Mouse (Mus musculus) heart, postnatal 0 days (tissue): ENCODE data around the gene Vps13c. TPM values are rescaled to one million over a fixed set of nuclear protein-coding genes. Genes with fewer than 3 reads are reported as not detected.

Experiments used
- ATAC-seq: fragments of 200-750 bp; cut with Nextera tagmentation; 2 replicates; pipeline ENCODE4 v1.8.0; 2017; ENCODE audit warnings: low read depth, moderate number of reproducible peaks, moderate library complexity; ENCODE audit not compliant: insufficient read depth
- DNase-seq: peaks from one replicate; pipeline ENCODE4 v3.0.0-alpha.2; 2016; ENCODE audit warnings: low spot score
- H3K27ac ChIP-seq: fragments of 300-500 bp; sonication (generic); 2 replicates; pipeline ENCODE4 v1.5.1; 2014; ENCODE audit warnings: low read depth, mild to moderate bottlenecking
- H3K27me3 ChIP-seq: fragments of 300-500 bp; sonication (generic); 2 replicates; pipeline ENCODE4 v1.6.1; 2014; ENCODE audit warnings: low read length, mixed read lengths; ENCODE audit not compliant: control insufficient read depth, insufficient read depth
- H3K36me3 ChIP-seq: fragments of 300-500 bp; sonication (generic); replicated peaks from 2 replicates; pipeline ENCODE4 v1.6.1; 2014; ENCODE audit warnings: low read length, mixed read lengths; ENCODE audit not compliant: control insufficient read depth, insufficient read depth
- H3K4me1 ChIP-seq: fragments of 300-500 bp; sonication (generic); 2 replicates; pipeline ENCODE4 v1.6.1; 2014; ENCODE audit warnings: antibody characterized with exemption; ENCODE audit not compliant: control insufficient read depth, insufficient read depth
- H3K4me2 ChIP-seq: fragments of 300-500 bp; sonication (generic); 2 replicates; pipeline ENCODE4 v1.6.1; 2014; ENCODE audit warnings: low read depth, mild to moderate bottlenecking, low read length, moderate library complexity
- H3K4me3 ChIP-seq: fragments of 300-500 bp; sonication (generic); 2 replicates; pipeline ENCODE4 v1.5.1; 2014; ENCODE audit warnings: low read depth, low read length
- H3K9ac ChIP-seq: fragments of 300-500 bp; sonication (generic); replicated peaks from 2 replicates; pipeline ENCODE4 v1.6.1; 2014; ENCODE audit warnings: low read depth, low read length, mixed read lengths
- H3K9me3 ChIP-seq: fragments of 300-500 bp; sonication (generic); replicated peaks from 2 replicates; pipeline ENCODE4 v1.6.1; 2016; ENCODE audit warnings: low read length; ENCODE audit not compliant: control insufficient read depth
- CTCF ChIP-seq: IDR thresholded peaks from 2 replicates; pipeline ENCODE4 v1.5.1; 2016; ENCODE audit warnings: antibody characterized with exemption, control low read depth, low read depth
- EP300 ChIP-seq: IDR thresholded peaks from 2 replicates; pipeline ENCODE4 v1.6.1; 2016; ENCODE audit warnings: antibody characterized with exemption, low read depth
- WGBS: fragments of 180-500 bp; shearing (Covaris S2); extraction: QIAGEN DNeasy Blood & Tissue Kit; methylation state at CpG from one replicate; pipeline ENCODE4 v1.1.7; 2014; 5-methylcytosine and 5-hydroxymethylcytosine counted together
- polyA plus RNA-seq: library from polyadenylated mRNA; unstranded; fragments of >200 nt; fragmentation: Nextera tagmentation; extraction: Ambion mirVana; gene quantifications from 2 replicates; pipeline ENCODE4 v1.2.1, GENCODE M21; 2015
- total RNA-seq: library from RNA; depleted of rRNA; stranded (reverse); fragments of >200 nt; gene quantifications from 2 replicates; pipeline ENCODE4 v1.2.3, GENCODE M21; 2014; ENCODE audit warnings: low replicate concordance

The Vps13c gene
- total and polyA plus RNA-seq, 2 experiments from 2014 or later: 3.9 to 26.0 TPM

- H3K27ac ChIP-seq: no peak overlapping the region
- TF ChIP-seq EP300 (no peak), CTCF (no peak)
- H3K4me1 ChIP-seq: peaks cover 30% of the 10 kb centered on the region
- no peak overlapping the region for H3K4me3 ChIP-seq
- no peaks in the 10 kb centered on the region for H3K27me3 ChIP-seq
- no peaks in the 10 kb centered on the region for H3K9me3 ChIP-seq
- DNase-seq (no peak), ATAC-seq (no peak)
- WGBS: 76% methylated on average over 4 of the region's 4 CpGs
- H3K9ac ChIP-seq: no peak overlapping the region
- H3K36me3 ChIP-seq: no peaks in the 10 kb centered on the region
- H3K4me2 ChIP-seq: no peak overlapping the region
These were observed 27.0 kb upstream of the Vps13c start for GRCm38 (mm10) chr9:67813171-67813570.

GRCm38 (mm10) chr9:67813665-67814337, 26.4 kb upstream of the Vps13c start:
- no peaks in the 10 kb centered on the region for H3K27me3 ChIP-seq
- ATAC-seq (peak; percentile 78), DNase-seq (peak; percentile 91)
- no peak for TF ChIP-seq CTCF
- no peak for TF ChIP-seq EP300
- no peaks in the 10 kb centered on the region for H3K36me3 ChIP-seq
- H3K27ac ChIP-seq: peak overlapping the region; percentile 88
- H3K4me2 ChIP-seq: peak overlapping the region; percentile 38
- H3K4me1 ChIP-seq: peaks cover 35% of the 10 kb centered on the region
- no peaks in the 10 kb centered on the region for H3K9me3 ChIP-seq
- H3K4me3 ChIP-seq: no peak overlapping the region
- H3K9ac ChIP-seq: no peak overlapping the region
- 4% methylated on average over 8 of the region's 8 CpGs for WGBS

GRCm38 (mm10) chr9:67816172-67816928, 23.8 kb upstream of the Vps13c start:
- Histone ChIP-seq H3K27ac (no peak overlapping the region), H3K4me1 (peaks cover 32% of the 10 kb centered on the region), H3K4me3 (no peak overlapping the region), H3K4me2 (no peak overlapping the region), H3K9me3 (0 out of 2 replicates have a peak, but pooled peaks cover 4% of the 10 kb centered on the region), H3K27me3 (no peaks in the 10 kb centered on the region), H3K36me3 (no peaks in the 10 kb centered on the region), H3K9ac (no peak overlapping the region)
- ATAC-seq (no peak), DNase-seq (no peak)
- TF ChIP-seq EP300: no peak
- no peak for TF ChIP-seq CTCF
- WGBS: 84% methylated on average over 2 of the region's 2 CpGs

- peak overlapping the region; percentile 46 for H3K4me2 ChIP-seq
- peak overlapping the region; percentile 81 for H3K27ac ChIP-seq
- H3K9me3 ChIP-seq: 0 out of 2 replicates have a peak, but pooled peaks cover 4% of the 10 kb centered on the region
- H3K36me3 ChIP-seq: no peaks in the 10 kb centered on the region
- peak overlapping the region; percentile 13; the same call in 1 of the 2 replicates for H3K9ac ChIP-seq
- peaks cover 32% of the 10 kb centered on the region for H3K4me1 ChIP-seq
- peak; percentile 66; the same call in 1 of the 2 replicates for TF ChIP-seq EP300
- no peak for TF ChIP-seq CTCF
- H3K27me3 ChIP-seq: no peaks in the 10 kb centered on the region
- WGBS: 13% methylated on average over 10 of the region's 10 CpGs
- DNase-seq: peak; percentile 90
- no peak overlapping the region; the same call in 1 of the 2 replicates for H3K4me3 ChIP-seq
- ATAC-seq: peak; percentile 82
These were observed 22.1 kb upstream of the Vps13c start for GRCm38 (mm10) chr9:67817898-67818667.

GRCm38 (mm10) chr9:67818668-67818950, 21.6 kb upstream of the Vps13c start:
- 0 out of 2 replicates have a peak, but pooled peaks cover 4% of the 10 kb centered on the region for H3K9me3 ChIP-seq
- H3K4me2 ChIP-seq: peak overlapping the region; percentile 46; the same call in 1 of the 2 replicates
- no peak overlapping the region for H3K9ac ChIP-seq
- no peak overlapping the region for H3K4me3 ChIP-seq
- H3K36me3 ChIP-seq: no peaks in the 10 kb centered on the region
- no peak for DNase-seq
- H3K27me3 ChIP-seq: no peaks in the 10 kb centered on the region
- TF ChIP-seq EP300 (no peak), CTCF (no peak)
- 42% methylated on average over 4 of the region's 4 CpGs for WGBS
- ATAC-seq: no peak
- H3K27ac ChIP-seq: peak overlapping the region; percentile 81
- H3K4me1 ChIP-seq: peaks cover 32% of the 10 kb centered on the region
